Mouse (Mus musculus): ENCODE data around the gene Igfbp3.

DNA sequence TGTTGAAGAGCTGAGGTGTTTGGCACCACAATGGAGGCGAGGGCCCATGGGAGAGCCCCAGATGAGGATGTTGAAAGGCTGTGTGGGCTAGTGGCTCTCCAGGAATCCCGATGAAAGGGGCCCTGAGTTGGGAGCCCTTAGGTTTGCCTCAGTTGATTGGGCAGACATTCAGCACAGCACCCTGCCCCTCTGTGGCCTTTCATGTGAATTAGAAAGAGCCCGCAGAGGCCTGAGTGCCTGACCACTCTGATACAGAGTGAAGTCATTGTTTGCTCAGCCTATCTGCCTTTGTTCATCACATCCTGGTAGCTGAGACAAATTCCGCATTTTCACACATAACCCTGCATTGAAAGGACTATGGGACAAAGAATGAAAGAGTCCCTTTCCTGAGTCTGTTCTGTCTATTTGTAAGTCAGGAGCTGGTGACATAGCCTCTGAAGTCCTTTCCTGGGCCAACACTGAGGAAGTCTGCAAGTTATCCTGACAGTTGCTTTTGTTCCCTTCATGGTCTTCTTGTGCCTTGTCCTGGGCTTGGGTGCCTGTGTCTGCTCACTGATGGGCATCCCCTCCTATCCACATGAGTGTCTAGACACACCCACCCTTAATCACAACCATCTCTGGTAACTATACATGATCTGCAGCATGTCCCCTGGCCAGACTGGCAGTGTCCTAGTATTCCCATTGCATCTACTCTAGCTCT is 25.5 kb upstream of the Igfbp3 start:
- TF ChIP-seq CTCF (IDR thresholded peaks at IDR 0.05; ENCODE audit: low read depth) (no peak), EP300 (optimal IDR thresholded peaks at IDR 0.05) (no peak)

Data from stomach, postnatal 0 days (tissue).